Mouse (Mus musculus): Measurements from ENCODE around the gene Gm17334. TPM values are rescaled to one million over a fixed set of nuclear protein-coding genes. Genes with fewer than 3 reads are reported as not detected.

Gm17334 gene
- polyA plus RNA-seq, 1 experiment from 2014 or later, result not detected

DNA sequence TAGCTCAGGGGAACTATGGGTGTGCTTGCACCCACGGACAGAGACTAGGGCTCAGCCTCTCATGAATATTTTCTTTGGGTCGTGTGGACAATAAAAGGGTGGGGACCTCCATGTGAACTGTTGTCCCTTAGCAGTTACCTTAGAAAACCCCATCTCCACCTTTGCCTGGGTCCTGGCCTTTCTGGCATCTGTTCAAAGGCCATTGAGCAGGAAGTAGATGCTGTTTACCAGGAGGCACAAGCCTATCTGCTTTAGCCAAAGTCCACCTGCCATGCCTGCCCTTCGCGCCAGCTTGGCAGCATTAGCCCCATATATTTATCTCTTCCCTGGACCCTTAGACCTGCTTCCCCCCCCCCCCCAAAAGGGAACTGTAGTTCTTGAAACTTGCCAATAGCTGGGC, 15.4 kb downstream of the Gm17334 start:
- H3K4me2 ChIP-seq, result no peak overlapping the region
- peaks cover 26% of the 10 kb centered on the region for H3K4me1 ChIP-seq
- no peak for ATAC-seq (ENCODE audit: insufficient number of reproducible peaks, insufficient read depth, low FRiP score, low TSS enrichment, low read depth)
- 93% methylated on average over 4 of the region's 4 CpGs for WGBS
- H3K4me3 ChIP-seq, result no peak overlapping the region
- peaks cover 15% of the 10 kb centered on the region for H3K27me3 ChIP-seq
- H3K9me3 ChIP-seq, result no peaks in the 10 kb centered on the region
- H3K36me3 ChIP-seq, result no peaks in the 10 kb centered on the region
- H3K27ac ChIP-seq, result no peak overlapping the region
- no peak overlapping the region for H3K9ac ChIP-seq

DNA sequence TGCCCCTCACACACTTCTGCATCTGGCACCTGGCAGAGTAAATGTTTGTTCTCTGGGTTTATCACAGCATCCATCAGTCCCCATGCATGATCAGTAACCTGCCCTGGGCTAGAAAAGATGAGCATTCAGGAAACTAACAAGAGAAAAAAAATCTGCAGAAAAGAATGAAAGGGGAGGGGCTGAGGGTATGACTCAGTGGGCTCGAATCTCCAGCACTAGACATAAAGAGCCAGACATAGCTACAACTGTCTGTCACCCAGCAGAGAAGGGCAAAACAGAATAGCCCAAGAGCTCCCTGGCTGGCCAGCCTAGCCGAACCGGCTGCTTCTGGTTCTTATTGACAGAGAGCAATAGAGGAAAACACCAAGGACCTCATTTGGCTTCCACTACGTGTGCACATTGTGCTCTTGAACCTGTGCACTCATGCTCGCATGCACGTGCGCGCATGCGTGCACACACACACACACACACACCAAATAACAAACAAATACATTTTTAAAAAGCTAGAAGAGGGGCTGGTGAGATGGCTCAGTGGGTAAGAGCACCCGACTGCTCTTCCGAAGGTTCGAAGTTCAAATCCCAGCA, 17.9 kb downstream of the Gm17334 start:
- no peaks in the 10 kb centered on the region for H3K9me3 ChIP-seq
- no peak overlapping the region for H3K9ac ChIP-seq
- ATAC-seq (ENCODE audit: insufficient number of reproducible peaks, insufficient read depth, low FRiP score, low TSS enrichment, low read depth), result no peak
- H3K36me3 ChIP-seq, result no peaks in the 10 kb centered on the region
- WGBS, result 81% methylated on average over 12 of the region's 12 CpGs
- H3K27ac ChIP-seq, result no peak overlapping the region
- no peak overlapping the region for H3K4me2 ChIP-seq
- peaks cover 15% of the 10 kb centered on the region for H3K4me1 ChIP-seq
- no peak overlapping the region for H3K4me3 ChIP-seq
- H3K27me3 ChIP-seq, result peaks cover 7% of the 10 kb centered on the region

DNA sequence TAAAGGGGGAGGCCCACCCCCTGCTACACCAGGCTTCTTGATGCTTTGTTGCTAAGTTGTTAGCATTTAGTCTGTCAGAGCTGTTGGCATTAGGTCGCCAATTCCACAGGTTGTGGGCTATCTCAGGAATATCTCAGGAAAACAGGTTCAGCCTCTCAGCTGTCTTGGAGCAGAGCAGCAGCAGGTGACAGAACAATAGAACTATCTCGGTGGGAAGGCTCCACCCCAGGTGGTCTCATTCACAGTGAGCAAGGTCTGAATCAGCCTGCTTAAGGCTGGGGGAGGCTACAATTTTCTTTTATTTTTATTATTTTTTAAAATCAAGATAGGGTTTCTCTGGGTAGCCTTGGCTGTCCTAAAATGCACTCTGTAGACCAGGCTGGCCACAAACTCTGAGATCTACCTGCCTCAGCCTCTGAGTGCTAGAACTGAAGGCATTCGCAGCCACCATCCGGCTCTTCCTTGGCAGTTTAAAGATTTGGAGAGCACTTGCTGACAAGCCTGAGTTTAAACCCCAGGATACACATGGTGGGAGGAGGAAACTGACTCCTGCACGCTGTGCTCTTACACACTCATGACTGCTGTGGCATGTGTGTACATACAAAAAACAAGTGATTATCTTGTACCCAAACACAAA, 23.2 kb downstream of the Gm17334 start:
- ATAC-seq (ENCODE audit: insufficient number of reproducible peaks, insufficient read depth, low FRiP score, low TSS enrichment, low read depth), result no peak
- no peak overlapping the region for H3K4me3 ChIP-seq
- H3K27me3 ChIP-seq, result no peaks in the 10 kb centered on the region
- WGBS, result 55% methylated on average over 5 of the region's 5 CpGs
- 0 out of 2 replicates have a peak, but pooled peaks cover 2% of the 10 kb centered on the region for H3K4me1 ChIP-seq
- H3K9me3 ChIP-seq, result no peaks in the 10 kb centered on the region
- H3K36me3 ChIP-seq, result no peaks in the 10 kb centered on the region
- H3K4me2 ChIP-seq, result no peak overlapping the region
- H3K9ac ChIP-seq, result no peak overlapping the region
- H3K27ac ChIP-seq, result no peak overlapping the region

DNA sequence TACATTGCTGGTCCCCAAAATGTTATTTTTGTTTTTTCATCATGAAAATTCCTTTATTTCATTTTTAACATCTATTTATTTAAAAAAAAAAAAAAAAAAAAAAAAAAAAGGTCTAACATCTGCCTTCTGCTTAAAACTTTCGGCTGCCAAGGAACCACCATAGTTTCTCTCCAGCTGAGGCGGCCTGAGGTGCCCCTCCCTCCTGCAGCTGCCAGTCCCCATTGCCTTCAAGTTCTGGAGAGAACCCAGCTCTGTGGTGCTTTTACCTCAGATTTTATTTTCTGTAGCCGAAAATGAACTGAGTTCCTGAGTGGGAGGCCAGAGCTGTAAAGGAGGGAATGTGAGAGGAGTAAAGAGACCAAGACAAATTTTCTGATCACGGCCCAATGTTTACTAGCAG, 23.7 kb downstream of the Gm17334 start:
- 53% methylated on average over 4 of the region's 4 CpGs for WGBS
- 0 out of 2 replicates have a peak, but pooled peaks cover 2% of the 10 kb centered on the region for H3K4me1 ChIP-seq

DNA sequence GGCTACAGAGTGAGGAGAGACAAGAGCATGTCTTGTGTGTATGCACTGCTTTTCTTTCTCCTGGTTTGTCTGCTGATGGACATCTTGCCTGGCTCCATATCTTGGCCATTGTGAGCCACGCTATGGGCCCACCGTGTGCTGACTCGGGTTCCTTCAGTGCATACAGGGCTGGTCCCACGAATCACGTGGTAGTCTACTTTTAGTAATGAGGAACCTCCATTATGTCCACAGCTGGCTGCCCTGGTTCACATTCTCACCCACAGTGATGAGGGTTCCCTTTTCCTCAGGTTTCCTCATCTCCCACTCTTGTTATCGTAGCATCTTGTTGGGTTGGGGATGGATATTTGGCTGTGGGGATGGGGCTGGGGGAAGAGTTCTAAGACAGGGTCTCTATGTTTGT, 24.4 kb downstream of the Gm17334 start:
- Histone ChIP-seq H3K9ac (no peak overlapping the region), H3K9me3 (no peaks in the 10 kb centered on the region), H3K4me2 (no peak overlapping the region), H3K36me3 (no peaks in the 10 kb centered on the region), H3K4me3 (no peak overlapping the region), H3K4me1 (0 out of 2 replicates have a peak, but pooled peaks cover 2% of the 10 kb centered on the region), H3K27ac (no peak overlapping the region), H3K27me3 (no peaks in the 10 kb centered on the region)
- ATAC-seq (ENCODE audit: insufficient number of reproducible peaks, insufficient read depth, low FRiP score, low TSS enrichment, low read depth), result no peak
- WGBS, result 88% methylated on average over 6 of the region's 6 CpGs

More for the DNA sequence above, 23.7 kb downstream of the Gm17334 start:
- no peak overlapping the region for H3K9ac ChIP-seq
- H3K27ac ChIP-seq, result no peak overlapping the region
- H3K4me3 ChIP-seq, result no peak overlapping the region
- no peak overlapping the region for H3K4me2 ChIP-seq
- ATAC-seq (ENCODE audit: insufficient number of reproducible peaks, insufficient read depth, low FRiP score, low TSS enrichment, low read depth), result no peak
- H3K27me3 ChIP-seq, result no peaks in the 10 kb centered on the region
- no peaks in the 10 kb centered on the region for H3K36me3 ChIP-seq
- no peaks in the 10 kb centered on the region for H3K9me3 ChIP-seq

DNA sequence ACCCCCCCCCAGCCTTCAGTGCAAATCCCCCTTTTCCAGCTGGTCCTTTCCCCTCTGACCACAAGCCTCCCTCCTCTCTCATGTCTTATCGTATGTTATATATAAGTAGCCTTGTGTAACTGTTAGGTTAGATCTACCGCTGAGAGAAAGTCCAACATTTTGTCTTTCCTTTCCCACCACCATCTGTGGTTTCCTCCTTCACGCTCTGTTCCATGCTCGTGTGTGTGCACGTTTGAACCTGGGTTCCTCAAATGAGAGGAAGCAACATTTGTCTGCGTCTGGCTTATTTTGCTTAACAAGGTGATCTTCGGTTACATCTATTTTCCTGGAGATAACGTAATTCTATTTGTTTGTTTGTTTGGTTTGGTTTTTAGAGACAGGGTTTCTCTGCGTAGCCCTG, 25.0 kb downstream of the Gm17334 start:
- 82% methylated on average over 9 of the region's 9 CpGs for WGBS
- Histone ChIP-seq H3K27ac (no peak overlapping the region), H3K4me1 (0 out of 2 replicates have a peak, but pooled peaks cover 2% of the 10 kb centered on the region), H3K9me3 (no peaks in the 10 kb centered on the region), H3K36me3 (no peaks in the 10 kb centered on the region), H3K4me2 (no peak overlapping the region), H3K9ac (no peak overlapping the region), H3K4me3 (no peak overlapping the region), H3K27me3 (no peaks in the 10 kb centered on the region)
- ATAC-seq (ENCODE audit: insufficient number of reproducible peaks, insufficient read depth, low FRiP score, low TSS enrichment, low read depth), result no peak

DNA sequence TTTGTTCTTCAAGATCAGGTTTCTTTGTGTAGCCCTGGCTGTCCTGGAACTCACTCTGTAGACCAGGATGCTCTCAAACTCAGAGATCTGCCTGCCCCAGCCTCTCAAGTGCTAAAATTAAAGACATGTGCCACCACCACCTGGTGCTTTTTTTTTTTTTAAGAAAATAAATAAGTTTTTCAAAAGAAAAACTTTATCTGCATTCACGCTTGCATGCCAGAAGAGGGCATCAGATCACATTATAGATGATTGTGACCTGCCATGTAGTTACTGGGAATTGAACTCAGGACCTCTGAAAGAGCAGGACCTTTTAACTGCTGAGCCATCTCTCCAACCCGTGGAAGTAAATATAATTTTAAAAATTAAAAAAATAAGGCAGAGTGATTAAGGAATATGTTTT, 27.7 kb downstream of the Gm17334 start:
- no peak overlapping the region for H3K4me2 ChIP-seq
- H3K27me3 ChIP-seq, result no peaks in the 10 kb centered on the region
- H3K36me3 ChIP-seq, result no peaks in the 10 kb centered on the region
- H3K4me1 ChIP-seq, result 0 out of 2 replicates have a peak, but pooled peaks cover 2% of the 10 kb centered on the region
- H3K4me3 ChIP-seq, result no peak overlapping the region
- ATAC-seq (ENCODE audit: insufficient number of reproducible peaks, insufficient read depth, low FRiP score, low TSS enrichment, low read depth), result no peak
- no peaks in the 10 kb centered on the region for H3K9me3 ChIP-seq
- no peak overlapping the region for H3K27ac ChIP-seq
- no peak overlapping the region for H3K9ac ChIP-seq
- 87% methylated on average over 2 of the region's 2 CpGs for WGBS

DNA sequence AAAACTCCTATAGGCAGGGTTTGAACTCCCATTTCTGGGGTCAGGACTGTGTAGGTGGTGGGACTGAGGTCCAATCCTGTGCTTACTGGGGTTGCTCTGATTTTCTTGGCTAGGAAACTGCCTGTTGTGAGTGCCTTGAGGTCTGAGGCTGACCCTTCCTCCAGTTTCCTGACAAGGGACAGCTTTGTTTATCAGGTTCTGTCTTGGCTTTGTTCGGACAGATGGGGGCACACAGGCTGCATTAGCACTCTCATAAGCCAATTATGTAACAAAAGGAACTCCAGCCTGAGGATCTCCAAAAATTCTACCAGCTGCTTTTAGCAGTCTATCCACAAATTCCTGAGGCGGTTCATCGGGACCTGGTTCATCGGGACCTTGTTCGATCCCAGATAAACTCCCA, 30.6 kb downstream of the Gm17334 start:
- Histone ChIP-seq H3K4me1 (no peaks in the 10 kb centered on the region), H3K27ac (no peak overlapping the region), H3K4me2 (no peak overlapping the region), H3K36me3 (no peaks in the 10 kb centered on the region), H3K9ac (no peak overlapping the region), H3K4me3 (no peak overlapping the region), H3K27me3 (no peaks in the 10 kb centered on the region), H3K9me3 (no peaks in the 10 kb centered on the region)
- 9% methylated on average over 5 of the region's 5 CpGs for WGBS
- ATAC-seq (ENCODE audit: insufficient number of reproducible peaks, insufficient read depth, low FRiP score, low TSS enrichment, low read depth), result no peak

DNA sequence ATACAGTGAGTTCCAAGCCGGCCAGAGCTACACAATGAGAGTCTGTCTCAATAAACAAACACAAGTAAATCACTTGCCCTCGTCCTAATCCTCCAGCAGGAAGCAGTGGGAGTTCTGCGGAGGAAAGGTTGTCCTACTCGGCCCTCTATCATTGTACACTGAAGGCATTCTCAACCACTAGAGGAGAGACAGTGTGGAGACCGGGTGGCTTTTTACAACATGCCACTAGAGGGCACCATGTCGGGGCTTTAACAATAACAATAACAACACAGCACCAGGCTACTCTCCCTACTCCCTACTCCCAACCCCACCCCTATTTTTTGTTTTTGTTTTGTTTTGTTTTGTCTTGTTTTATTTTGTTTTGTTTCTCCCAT, 35.4 kb downstream of the Gm17334 start:
- 42% methylated on average over 6 of the region's 6 CpGs for WGBS
- H3K9ac ChIP-seq, result no peak overlapping the region
- no peak overlapping the region for H3K27ac ChIP-seq
- no peak overlapping the region for H3K4me2 ChIP-seq
- H3K9me3 ChIP-seq, result no peaks in the 10 kb centered on the region
- no peaks in the 10 kb centered on the region for H3K27me3 ChIP-seq
- H3K4me3 ChIP-seq, result no peak overlapping the region
- ATAC-seq (ENCODE audit: insufficient number of reproducible peaks, insufficient read depth, low FRiP score, low TSS enrichment, low read depth), result no peak
- no peaks in the 10 kb centered on the region for H3K4me1 ChIP-seq
- H3K36me3 ChIP-seq, result no peaks in the 10 kb centered on the region

DNA sequence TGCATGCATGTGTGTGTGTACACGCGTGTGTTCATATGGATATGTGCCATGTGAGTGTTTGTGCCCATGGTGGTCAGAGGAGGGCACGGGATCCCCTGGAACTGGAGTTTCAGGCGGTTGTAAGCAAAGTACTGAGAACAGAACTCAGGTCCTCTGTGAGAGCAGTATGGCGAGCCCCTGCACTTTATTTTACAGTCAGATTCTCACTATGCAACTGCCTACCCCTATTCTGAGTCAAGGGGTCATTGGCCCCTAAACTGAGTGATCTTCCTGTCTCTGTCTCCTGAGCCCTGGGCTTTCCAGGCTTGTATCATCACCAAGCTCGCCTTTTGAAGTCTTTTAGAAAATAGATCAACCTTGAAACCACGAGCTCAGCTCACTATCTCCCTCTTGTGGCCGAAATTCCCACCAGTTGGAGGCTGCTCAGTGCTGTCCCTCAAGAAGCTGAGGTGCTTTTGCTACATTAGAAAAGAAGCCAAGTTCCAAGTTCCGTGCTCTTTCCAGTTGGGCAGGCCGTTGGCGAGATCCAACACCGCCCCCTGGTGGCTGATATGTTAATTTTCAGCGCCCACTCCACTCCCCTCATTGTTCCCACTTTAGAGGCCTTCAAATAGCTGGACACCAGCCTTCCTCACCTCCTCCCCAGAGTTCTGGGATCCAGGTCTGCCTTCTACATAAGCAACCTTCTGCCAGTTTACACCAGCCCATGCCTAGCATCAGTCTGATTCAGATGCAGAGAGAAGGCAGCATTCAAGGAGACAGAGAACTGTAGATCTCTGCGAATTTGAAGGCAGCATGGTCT, 36.0 kb downstream of the Gm17334 start:
- Histone ChIP-seq H3K36me3 (no peaks in the 10 kb centered on the region), H3K4me3 (no peak overlapping the region), H3K4me2 (no peak overlapping the region), H3K27me3 (no peaks in the 10 kb centered on the region), H3K9ac (no peak overlapping the region), H3K27ac (no peak overlapping the region), H3K9me3 (no peaks in the 10 kb centered on the region), H3K4me1 (no peaks in the 10 kb centered on the region)
- ATAC-seq (ENCODE audit: insufficient number of reproducible peaks, insufficient read depth, low FRiP score, low TSS enrichment, low read depth), result no peak
- WGBS, result 47% methylated on average over 14 of the region's 14 CpGs

DNA sequence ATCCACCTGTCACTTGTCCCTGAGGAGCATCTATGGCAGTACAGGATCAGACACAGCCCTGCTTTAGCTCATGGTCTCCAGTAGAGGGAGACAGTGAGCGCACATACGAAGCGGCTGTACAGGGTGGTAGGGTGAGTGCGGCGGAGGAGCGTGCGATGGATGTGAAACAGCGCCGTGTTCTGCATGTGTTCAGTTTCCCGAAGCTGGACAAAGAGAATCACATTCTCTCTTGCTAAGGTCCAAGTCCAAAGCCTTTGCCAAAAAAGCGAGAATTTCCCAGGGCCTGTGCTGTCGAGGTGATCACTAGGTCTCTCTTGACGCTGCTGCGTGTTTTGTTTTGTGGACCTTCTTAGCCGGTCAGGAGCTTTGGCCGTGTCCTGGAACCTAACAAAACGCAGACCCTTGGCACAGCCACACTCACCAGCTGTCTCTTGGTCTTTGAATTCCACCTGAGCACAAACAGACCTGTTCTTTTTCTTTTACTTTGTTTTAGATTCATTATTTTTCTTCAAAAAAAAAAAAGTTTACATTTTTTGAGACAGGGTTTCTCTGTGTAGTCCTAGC, 37.2 kb downstream of the Gm17334 start:
- no peaks in the 10 kb centered on the region for H3K9me3 ChIP-seq
- H3K9ac ChIP-seq, result 0 out of 2 replicates have a peak overlapping the region, but pooled peaks have one; percentile 32
- no peaks in the 10 kb centered on the region for H3K4me1 ChIP-seq
- ATAC-seq (ENCODE audit: insufficient number of reproducible peaks, insufficient read depth, low FRiP score, low TSS enrichment, low read depth), result no peak
- peak overlapping the region; percentile 54 for H3K4me2 ChIP-seq
- WGBS, result 24% methylated on average over 17 of the region's 17 CpGs
- H3K27me3 ChIP-seq, result no peaks in the 10 kb centered on the region
- H3K4me3 ChIP-seq, result peak overlapping the region; percentile 25
- no peaks in the 10 kb centered on the region for H3K36me3 ChIP-seq
- no peak overlapping the region for H3K27ac ChIP-seq

Measured in embryonic facial prominence, embryonic 13.5 days (tissue).